Mouse (Mus musculus) regulatory T cell (primary cell): ENCODE results near the gene Pi4kb.

Source experiments
- in situ Hi-C: fragments of 300-600 bp; cut with MboI, MseI; formaldehyde crosslinking; loops from one replicate; pipeline ENCODE4 v1.15.1; 2025; ENCODE audit warnings: high pct_unique_total_duplicates

Gene Pi4kb

GRCm38 (mm10) chr3:95054481-95055260 is 80.1 kb downstream of the Pi4kb start:
- in situ Hi-C loops, result no loop called here

- in situ Hi-C loops, result no loop called here
These were observed 81.7 kb downstream of the Pi4kb start for GRCm38 (mm10) chr3:95056275-95056674.
